Mouse (Mus musculus): ENCODE measurements around the gene Xxylt1. TPM values are rescaled to one million over a fixed set of nuclear protein-coding genes. Genes with fewer than 3 reads are reported as not detected.

Gene Xxylt1
- total RNA-seq, 1 experiment from 2014 or later, result 8.6 TPM

DNA sequence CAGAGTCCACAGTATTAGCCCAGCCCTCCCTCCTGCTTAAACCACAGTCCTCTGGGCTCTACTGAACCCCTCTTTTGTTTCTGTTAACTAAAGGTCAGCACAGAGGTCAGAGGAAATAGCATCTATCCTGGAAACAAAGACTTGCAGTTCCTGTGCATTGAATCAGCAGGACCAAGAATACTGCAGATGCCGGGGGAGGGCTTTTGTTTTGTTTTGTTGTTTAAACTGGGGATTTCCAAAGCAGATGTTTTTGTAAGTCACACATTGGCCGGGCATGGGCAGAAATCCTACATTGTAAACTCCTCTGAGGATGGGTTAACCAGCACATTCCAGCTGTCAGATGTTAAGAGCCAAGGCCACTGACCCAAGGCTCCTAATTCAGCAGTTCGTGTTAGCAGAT, 141.3 kb downstream of the Xxylt1 start:
- no peak for ATAC-seq (replicated peaks; ENCODE audit: insufficient number of reproducible peaks, low FRiP score, low TSS enrichment, poor library complexity, severe bottlenecking)

GRCm38 (mm10) chr16:30939210-30939609, 142.0 kb downstream of the Xxylt1 start:
- no peak for ATAC-seq (replicated peaks; ENCODE audit: insufficient number of reproducible peaks, low FRiP score, low TSS enrichment, poor library complexity, severe bottlenecking)

- ATAC-seq (replicated peaks; ENCODE audit: insufficient number of reproducible peaks, low FRiP score, low TSS enrichment, poor library complexity, severe bottlenecking), result peak; percentile 25; the same call in 1 of the 2 replicates
Measured at GRCm38 (mm10) chr16:30938664-30939063, 142.6 kb downstream of the Xxylt1 start.

- no peak for ATAC-seq (replicated peaks; ENCODE audit: insufficient number of reproducible peaks, low FRiP score, low TSS enrichment, poor library complexity, severe bottlenecking)
Measured at GRCm38 (mm10) chr16:30937665-30938064, 143.6 kb downstream of the Xxylt1 start.

DNA sequence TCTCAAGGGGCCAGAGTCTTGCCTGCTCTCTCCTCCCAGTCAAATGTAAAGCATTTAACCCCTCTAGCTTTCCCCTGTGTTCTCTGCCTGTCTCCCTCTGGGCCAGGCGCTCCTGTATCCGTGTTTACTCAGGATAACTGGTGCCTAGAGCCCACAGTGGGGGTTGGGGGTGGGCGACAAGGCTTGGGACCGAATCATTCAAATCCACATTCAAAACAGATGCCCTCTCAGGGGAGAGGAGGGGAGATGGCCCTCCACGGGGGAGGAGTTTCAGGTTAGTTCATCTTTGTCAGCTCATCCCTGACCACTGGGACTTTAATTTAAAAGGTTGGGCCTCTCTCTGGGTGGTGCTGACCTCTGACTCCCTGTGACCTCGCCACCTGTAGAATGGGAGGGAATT, 144.8 kb downstream of the Xxylt1 start:
- ATAC-seq (replicated peaks; ENCODE audit: insufficient number of reproducible peaks, low FRiP score, low TSS enrichment, poor library complexity, severe bottlenecking), result no peak

DNA sequence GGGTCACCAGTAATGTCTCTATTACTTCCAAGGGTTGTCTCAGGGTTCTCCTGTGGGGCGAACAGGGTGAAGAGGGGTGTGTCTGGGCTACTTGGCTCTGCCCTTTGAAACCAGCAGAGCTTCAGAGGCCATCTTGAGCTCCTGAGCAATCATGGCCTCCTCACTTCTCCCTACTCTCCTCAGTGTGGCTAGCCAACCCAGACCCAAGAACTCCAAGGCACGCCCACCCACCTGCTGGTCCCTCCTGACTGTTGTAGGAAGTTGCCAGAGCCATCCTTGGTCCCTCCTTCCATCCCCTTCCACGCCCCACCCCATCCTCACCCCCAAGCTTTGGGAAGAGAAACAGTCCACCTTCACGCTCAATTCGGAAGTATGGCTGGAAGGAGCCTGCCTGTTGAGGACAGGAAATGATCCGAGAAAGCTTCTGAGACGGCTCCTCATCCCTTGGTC, 145.2 kb downstream of the Xxylt1 start:
- ATAC-seq (replicated peaks; ENCODE audit: insufficient number of reproducible peaks, low FRiP score, low TSS enrichment, poor library complexity, severe bottlenecking), result no peak

GRCm38 (mm10) chr16:30934967-30935690, 146.1 kb downstream of the Xxylt1 start:
- ATAC-seq (replicated peaks; ENCODE audit: insufficient number of reproducible peaks, low FRiP score, low TSS enrichment, poor library complexity, severe bottlenecking), result no peak

DNA sequence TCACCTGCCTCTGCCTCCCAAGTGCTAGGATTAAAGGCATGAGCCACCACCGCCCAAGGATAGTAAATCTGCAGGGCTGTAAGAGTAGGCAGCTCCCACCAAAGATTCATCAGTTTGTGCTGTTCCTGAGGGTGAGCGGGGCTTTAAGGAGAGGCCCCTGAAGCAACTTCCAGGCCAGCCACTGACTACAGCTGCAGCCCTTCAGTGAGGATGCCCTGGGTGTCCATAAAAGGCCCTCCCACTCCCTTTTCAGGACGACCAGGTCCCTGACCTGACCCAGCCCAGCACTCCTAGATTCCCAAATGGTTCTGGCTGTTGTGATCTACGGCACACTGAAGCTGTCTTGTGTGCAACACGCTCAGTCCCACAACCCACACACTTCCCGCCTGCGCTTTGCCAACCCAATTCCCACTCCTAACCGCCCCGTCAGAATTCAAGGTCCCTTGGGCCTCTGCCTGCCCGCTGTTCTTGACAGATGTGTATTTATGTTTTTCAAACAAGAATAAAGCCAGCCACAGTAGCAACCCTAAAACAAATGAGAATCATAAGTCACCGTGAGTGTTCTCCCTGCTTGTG, 146.9 kb downstream of the Xxylt1 start:
- ATAC-seq (replicated peaks; ENCODE audit: insufficient number of reproducible peaks, low FRiP score, low TSS enrichment, poor library complexity, severe bottlenecking), result no peak

GRCm38 (mm10) chr16:30933366-30933765, 147.9 kb downstream of the Xxylt1 start:
- no peak for ATAC-seq (replicated peaks; ENCODE audit: insufficient number of reproducible peaks, low FRiP score, low TSS enrichment, poor library complexity, severe bottlenecking)

DNA sequence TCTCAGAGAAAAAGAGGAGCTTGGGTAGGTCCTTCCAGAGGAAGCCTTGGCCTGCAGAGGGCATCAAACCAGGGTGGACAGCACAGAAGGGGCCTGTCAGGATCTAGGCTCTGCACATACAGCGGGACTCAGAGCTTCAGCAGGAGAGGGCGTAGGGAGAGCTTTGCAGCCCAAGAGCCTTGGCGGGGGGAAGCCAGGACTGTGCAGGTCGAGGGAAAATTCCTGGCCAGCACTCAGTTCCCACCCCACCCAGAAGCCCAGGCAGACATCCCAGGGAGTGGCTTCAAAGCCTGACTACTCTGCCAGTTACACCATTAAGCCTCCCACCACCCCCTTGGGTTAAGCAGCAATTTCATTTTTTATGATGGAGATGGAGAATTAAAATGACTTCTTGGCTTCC, 148.4 kb downstream of the Xxylt1 start:
- no peak for ATAC-seq (replicated peaks; ENCODE audit: insufficient number of reproducible peaks, low FRiP score, low TSS enrichment, poor library complexity, severe bottlenecking)

DNA sequence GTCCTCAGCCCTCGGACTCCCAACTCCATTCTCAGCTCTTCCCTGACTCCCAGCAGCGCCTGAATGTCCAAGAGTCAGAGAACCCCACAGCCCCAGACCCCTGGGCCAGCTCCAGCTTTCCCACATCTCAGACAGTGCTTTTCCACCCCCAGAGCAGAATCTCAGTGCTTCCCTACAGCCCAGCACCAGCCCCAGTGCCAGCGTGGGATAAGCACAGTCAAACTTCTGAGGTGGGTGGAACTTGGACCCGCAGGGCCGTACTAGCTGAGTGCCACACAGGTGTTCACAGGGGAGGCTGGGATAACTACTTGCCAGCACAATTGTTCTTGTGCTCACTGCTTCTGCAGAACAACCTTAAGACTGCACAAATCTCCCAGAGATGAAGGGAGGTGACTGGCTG, 149.0 kb downstream of the Xxylt1 start:
- ATAC-seq (replicated peaks; ENCODE audit: insufficient number of reproducible peaks, low FRiP score, low TSS enrichment, poor library complexity, severe bottlenecking), result no peak

DNA sequence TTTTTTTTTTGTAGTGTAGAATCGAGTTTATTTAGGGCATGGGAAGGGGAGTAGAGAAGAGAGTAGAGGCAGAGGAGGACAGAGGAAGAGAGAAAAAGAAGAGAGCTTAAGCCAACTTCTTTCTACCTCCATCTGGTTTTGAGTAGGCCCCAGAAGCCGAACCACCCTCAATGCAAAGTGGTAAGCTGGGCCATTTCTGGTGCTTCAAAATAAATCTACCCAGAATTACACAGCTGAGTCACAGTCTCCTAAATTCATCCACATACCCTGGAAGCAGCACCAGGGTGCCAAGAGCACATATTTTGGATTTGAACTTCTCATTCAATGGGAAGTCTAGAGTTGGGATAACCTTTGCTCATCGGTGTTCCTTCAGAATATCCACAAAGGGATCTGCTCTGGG, 152.1 kb downstream of the Xxylt1 start:
- ATAC-seq (replicated peaks; ENCODE audit: insufficient number of reproducible peaks, low FRiP score, low TSS enrichment, poor library complexity, severe bottlenecking), result no peak

DNA sequence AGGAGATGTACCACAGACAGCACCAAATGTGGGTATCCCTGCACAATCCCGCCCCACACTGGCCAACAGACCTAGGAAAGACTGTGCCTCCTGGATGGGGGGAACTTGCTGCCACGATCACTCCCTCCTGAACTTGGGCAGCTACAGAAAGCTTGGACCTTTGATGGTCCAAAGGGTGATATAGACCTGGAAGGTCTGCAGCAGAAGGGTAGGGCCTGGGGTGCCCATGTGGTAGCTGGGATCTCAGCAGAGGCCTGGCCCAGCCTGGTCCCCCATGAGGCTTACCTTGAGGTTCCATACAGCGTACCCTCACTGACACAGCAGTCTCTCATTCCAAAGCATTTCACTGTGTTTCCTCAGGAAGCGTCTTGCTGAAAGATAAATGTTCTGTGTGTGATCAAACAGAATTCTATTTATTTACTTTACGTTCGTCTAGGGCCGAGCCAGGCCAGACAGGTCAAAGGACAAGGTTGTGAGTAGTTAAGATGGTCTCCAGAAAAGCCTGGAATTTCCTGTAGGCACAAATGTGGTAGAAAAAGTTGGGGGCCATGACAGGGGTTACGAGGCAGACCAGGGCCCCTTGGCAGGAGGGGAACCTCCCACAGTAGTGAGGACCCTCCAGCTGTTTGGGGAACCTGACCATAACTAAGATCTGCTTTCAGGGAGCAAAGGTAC, 153.0 kb downstream of the Xxylt1 start:
- no peak for ATAC-seq (replicated peaks; ENCODE audit: insufficient number of reproducible peaks, low FRiP score, low TSS enrichment, poor library complexity, severe bottlenecking)

GRCm38 (mm10) chr16:30925496-30925895, 155.7 kb downstream of the Xxylt1 start:
- no peak for ATAC-seq (replicated peaks; ENCODE audit: insufficient number of reproducible peaks, low FRiP score, low TSS enrichment, poor library complexity, severe bottlenecking)

- ATAC-seq (replicated peaks; ENCODE audit: insufficient number of reproducible peaks, low FRiP score, low TSS enrichment, poor library complexity, severe bottlenecking), result no peak
Measured at GRCm38 (mm10) chr16:30923899-30924298, 157.3 kb downstream of the Xxylt1 start.

DNA sequence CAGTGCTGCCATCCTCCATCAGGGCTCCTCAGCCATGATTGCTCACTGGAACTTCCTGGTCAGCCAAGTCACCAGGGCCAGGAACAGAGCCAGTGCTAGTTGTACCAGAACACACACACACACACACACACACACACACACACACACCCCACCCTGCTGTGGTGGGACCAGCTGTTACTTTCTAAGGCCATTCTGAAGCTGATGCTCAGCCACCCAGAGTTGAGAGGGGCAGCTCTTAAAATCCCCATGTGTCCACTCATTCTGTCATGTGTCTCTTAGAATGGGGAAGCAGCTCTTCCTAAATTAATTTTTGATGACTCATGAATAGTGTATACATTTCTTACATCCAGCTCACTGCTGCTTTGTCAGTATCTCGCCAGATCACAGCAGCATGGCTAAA, 158.7 kb downstream of the Xxylt1 start:
- peak; percentile 69; the same call in 1 of the 2 replicates for ATAC-seq (replicated peaks; ENCODE audit: insufficient number of reproducible peaks, low FRiP score, low TSS enrichment, poor library complexity, severe bottlenecking)

DNA sequence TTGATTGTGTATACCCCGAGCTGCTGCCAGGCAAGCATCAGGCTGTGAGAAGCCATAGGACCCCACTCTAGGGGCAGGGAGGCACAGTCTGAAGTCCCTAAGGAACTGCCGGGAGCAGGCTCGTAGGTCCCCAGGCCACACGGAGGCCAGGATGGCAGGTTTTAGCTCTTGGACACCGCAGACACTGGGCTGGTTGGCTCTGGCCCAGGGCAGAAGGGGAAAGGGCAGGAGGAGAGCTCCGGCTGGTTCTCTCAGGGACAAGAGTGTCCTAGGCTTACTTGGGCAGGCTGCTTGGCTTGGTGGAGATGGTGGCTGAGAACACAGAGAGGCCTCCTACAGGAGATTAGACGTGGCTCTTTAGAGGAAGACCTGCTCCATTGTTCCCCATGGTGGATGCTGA, 162.4 kb downstream of the Xxylt1 start:
- ATAC-seq (replicated peaks; ENCODE audit: insufficient number of reproducible peaks, low FRiP score, low TSS enrichment, poor library complexity, severe bottlenecking), result no peak

- no peak for ATAC-seq (replicated peaks; ENCODE audit: insufficient number of reproducible peaks, low FRiP score, low TSS enrichment, poor library complexity, severe bottlenecking)
Measured at GRCm38 (mm10) chr16:30916931-30917330, 164.3 kb downstream of the Xxylt1 start.

DNA sequence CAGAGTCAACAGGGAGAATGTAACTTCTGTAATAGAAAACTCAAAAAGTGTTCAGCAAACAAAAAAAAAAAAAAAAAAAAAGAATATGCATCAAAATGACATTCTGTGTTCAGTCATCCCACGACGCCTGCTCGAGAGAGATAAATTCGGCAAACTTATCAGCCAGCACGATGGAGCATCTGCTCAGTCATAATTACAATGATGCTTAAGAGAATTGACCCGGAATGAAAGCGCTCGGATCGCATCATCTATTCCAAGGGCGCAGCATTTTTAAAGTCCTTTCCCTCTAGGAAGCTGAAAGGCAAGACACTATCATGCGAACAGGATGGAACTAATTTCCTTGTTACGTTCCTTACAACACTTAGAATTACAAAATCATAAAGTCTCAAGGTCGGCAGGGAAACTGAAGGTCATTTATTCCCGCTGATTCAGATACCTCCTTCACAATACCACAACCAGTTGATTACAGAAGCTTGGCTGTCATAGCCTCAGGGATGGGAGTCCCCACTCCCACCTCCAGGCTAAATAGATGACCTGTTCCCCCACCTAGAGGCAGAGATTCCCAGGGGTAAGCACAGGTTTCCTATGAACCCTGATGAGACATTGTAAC, 165.5 kb downstream of the Xxylt1 start:
- ATAC-seq (replicated peaks; ENCODE audit: insufficient number of reproducible peaks, low FRiP score, low TSS enrichment, poor library complexity, severe bottlenecking), result no peak

Measured in monocyte, adult 5-6 weeks (primary cell).